ENCODE assay signal across 9 mouse cellular contexts in the genomic region with DNA sequence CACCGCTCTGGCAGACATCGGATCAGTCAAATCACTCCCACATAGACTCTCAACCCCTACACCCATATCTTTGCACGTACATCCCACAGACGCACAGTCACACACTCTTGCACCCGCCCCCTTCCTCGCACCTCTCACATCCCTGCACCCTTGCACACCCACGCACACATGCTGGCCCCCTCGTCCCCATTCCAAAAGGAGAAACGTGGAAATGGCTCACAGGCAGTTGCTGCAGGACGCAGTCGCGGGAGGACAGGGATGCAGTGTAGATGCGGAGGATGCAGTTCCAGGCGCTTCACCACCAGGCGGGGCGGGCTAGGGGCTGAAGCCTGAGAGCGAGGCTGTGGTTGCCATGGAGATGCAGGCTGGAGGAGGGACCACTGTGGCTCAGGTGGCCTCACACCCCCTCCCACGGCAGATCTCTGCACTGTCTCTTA. TPM values are rescaled to one million over a fixed set of nuclear protein-coding genes. Genes with fewer than 3 reads are reported as not detected.
A peak's percentile ranks its signal among the peaks of the same experiment; 100 is the strongest.
DNase-seq lines count a peak whose midpoint lies in the region; ATAC-seq and TF ChIP-seq lines count a peak whose summit lies in the region.
"Had no signal": no experiment of that assay in that cellular context is flagged by ENCODE, and none has a peak within 500 bp of the region (broad histone marks: within the 10 kb centered on the region; RNA-seq: fewer than 3 reads in every experiment).

TSS of gene Caly (minus strand) at position 307 of the 437 bp plus-strand sequence.

- intact Hi-C loops in left cerebral cortex, postnatal 14 days (cut with DNase I), result loop anchor here (5.0 kb wide), 3 partner anchors 35 to 745 kb away; partner anchors contain the start of genes Echs1, Mtg1 and Paox

- no peaks in the 10 kb centered on the region for H3K36me3 ChIP-seq in hindbrain, embryonic 11.5 days (ENCODE audit: control insufficient read depth, insufficient read depth, low read length)
- H3K36me3 ChIP-seq in midbrain, postnatal 0 days (ENCODE audit: insufficient read depth, low read length), result no peaks in the 10 kb centered on the region

- ATAC-seq in hindbrain, embryonic 11.5 days (ENCODE audit: low FRiP score), result peak; percentile 74
- ATAC-seq in midbrain, postnatal 0 days (ENCODE audit: low FRiP score), result peak; percentile 90

- peaks cover 28% of the 10 kb centered on the region for H3K27me3 ChIP-seq in hindbrain, embryonic 11.5 days (ENCODE audit: control insufficient read depth, insufficient read depth, low read length)
- H3K27me3 ChIP-seq in midbrain, postnatal 0 days (ENCODE audit: insufficient read depth, low read length), result no peaks in the 10 kb centered on the region; the same call in 1 of the 2 replicates

- 8% methylated on average over 18 of the region's 18 CpGs for WGBS in hindbrain, embryonic 11.5 days
- WGBS in midbrain, postnatal 0 days, result 2% methylated on average over 18 of the region's 18 CpGs

- H3K9ac ChIP-seq in hindbrain, embryonic 11.5 days (ENCODE audit: low read depth, low read length), result peak within 1 kb of the TSS; percentile 42
- peak within 1 kb of the TSS; percentile 69 for H3K9ac ChIP-seq in midbrain, postnatal 0 days (replicated peaks; ENCODE audit: low read length, poor library complexity, severe bottlenecking)

- no peaks in the 10 kb centered on the region for H3K9me3 ChIP-seq in hindbrain, embryonic 11.5 days (ENCODE audit: control insufficient read depth, low read length)
- H3K9me3 ChIP-seq in midbrain, postnatal 0 days (ENCODE audit: low read length), result no peaks in the 10 kb centered on the region

- H3K4me1 ChIP-seq in hindbrain, embryonic 11.5 days (replicated peaks; ENCODE audit: control insufficient read depth, insufficient read depth, low read length), result peaks cover 12% of the 10 kb centered on the region
- peaks cover 7% of the 10 kb centered on the region; the same call in 1 of the 2 replicates for H3K4me1 ChIP-seq in midbrain, postnatal 0 days (ENCODE audit: insufficient read depth, low read length)

- DNase-seq in B cell, adult 2 months, result peak; percentile 14 to 36
- peak; percentile 87 for DNase-seq in MN1 (ENCODE audit: low spot score)
- peak; percentile 85 for DNase-seq in embryo, embryonic 10.5 days (ENCODE audit: low spot score)
- DNase-seq in hindbrain, embryonic 11.5 days (ENCODE audit: low spot score), result peak; percentile 87
- peak; percentile 93 to 96 for DNase-seq in left cerebral cortex, postnatal 14 days (ENCODE audit: low spot score in 2 of 2)
- peak; percentile 96 for DNase-seq in midbrain, postnatal 0 days (ENCODE audit: low spot score)
- peak; percentile 77 for DNase-seq in thymus, postnatal 4 days
- DNase-seq in urinary bladder, adult 18-20 months (ENCODE audit: low spot score in 2 of 2), result no peak

- H3K4me3 ChIP-seq in hindbrain, embryonic 11.5 days (ENCODE audit: low read depth, low read length), result peak within 1 kb of the TSS; percentile 26
- peak within 1 kb of the TSS; percentile 44 for H3K4me3 ChIP-seq in midbrain, postnatal 0 days (ENCODE audit: low read depth, low read length)

- H3K27ac ChIP-seq in hindbrain, embryonic 11.5 days (ENCODE audit: low read depth, low read length), result no peak within 1 kb of the TSS
- H3K27ac ChIP-seq in midbrain, postnatal 0 days (ENCODE audit: low read depth, low read length), result peak within 1 kb of the TSS; percentile 84

- H3K4me2 ChIP-seq in hindbrain, embryonic 11.5 days (replicated peaks; ENCODE audit: low read depth, low read length), result peak within 1 kb of the TSS; percentile 53
- peak within 1 kb of the TSS; percentile 71 for H3K4me2 ChIP-seq in midbrain, postnatal 0 days (ENCODE audit: low read depth, low read length, poor library complexity, severe bottlenecking)

- TF ChIP-seq CTCF in midbrain, postnatal 0 days (IDR thresholded peaks at IDR 0.05), result peak; percentile 92

RNA-seq across cellular contexts. Expression of gene Caly, which starts in this region (rescaled TPM):
- polyA plus RNA-seq in hindbrain, embryonic 11.5 days (2014; fragmentation: Nextera tagmentation; extraction: Ambion mirVana), result 11.2 and 12.1 TPM in 2 replicates
- 100 to 1,000 TPM; 181 to 224 TPM for total RNA-seq in left cerebral cortex, postnatal 14 days (2021)
- total RNA-seq in midbrain, postnatal 0 days (2014; rRNA removed), result 404 and 435 TPM in 2 replicates
- polyA plus RNA-seq in midbrain, postnatal 0 days (2015; fragmentation: Nextera tagmentation; extraction: Ambion mirVana), result 595 and 645 TPM in 2 replicates
- polyA plus RNA-seq: spleen, adult 2 months had no signal

Comparison
In these comparisons a context has a peak if more than half of its experiments do, and no peak if none do; other contexts are left out.
1. RNA of gene Caly (polyA plus RNA-seq): 595 to 645 TPM in midbrain, postnatal 0 days; 11.2 to 12.1 TPM in hindbrain, embryonic 11.5 days; every median in the first group is over 10 times any median in the second.
2. DNase-seq: peak in B cell, adult 2 months (2 of 2), MN1 (single experiment), embryo, embryonic 10.5 days (single experiment), hindbrain, embryonic 11.5 days (single experiment), left cerebral cortex, postnatal 14 days (2 of 2), midbrain, postnatal 0 days (single experiment) and thymus, postnatal 4 days (single experiment); none in urinary bladder, adult 18-20 months (0 of 2).